Mouse (Mus musculus): Measurements from ENCODE around the gene Adam25.
"Not testable (repeated sequence)": the region's sequence is repeated elsewhere in the genome, so short reads cannot be mapped to it uniquely, and the experiment has no call there.

Adam25 gene

GRCm38 (mm10) chr8:40751908-40752307 lies at the start of gene Adam25:
Adam25 (plus strand) TSS chr8:40752208.
- in situ Hi-C loops (cut with MboI, MseI): not testable (repeated sequence)

- in situ Hi-C loops (cut with MboI, MseI): loop anchor here (10.0 kb wide), 1 partner anchor 271 kb away; no protein-coding TSS in a partner anchor
Observed at GRCm38 (mm10) chr8:40715406-40715805, 36.6 kb upstream of the Adam25 start.

DNA sequence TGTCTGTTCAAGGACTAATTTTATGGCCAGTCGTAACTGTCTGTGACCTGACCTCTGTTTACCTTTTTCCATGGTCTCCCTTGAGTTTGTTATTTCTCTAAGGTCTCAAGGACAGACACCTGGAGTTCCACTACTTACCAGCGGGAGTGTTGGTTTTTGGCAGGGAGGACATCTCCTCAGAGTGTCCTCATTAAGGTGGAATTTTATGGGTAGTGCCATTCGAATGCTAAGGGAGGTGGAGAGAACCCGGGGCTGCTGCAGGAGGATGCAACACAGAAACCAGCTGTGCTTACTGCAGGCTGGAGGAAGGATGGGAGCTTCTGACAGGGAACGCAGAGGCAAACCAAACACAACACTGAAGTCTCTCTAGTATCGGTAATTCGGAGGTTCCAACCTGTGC lies 36.0 kb upstream of the Adam25 start:
- in situ Hi-C loops (cut with MboI, MseI): loop anchor here (10.0 kb wide), 1 partner anchor 271 kb away; no protein-coding TSS in a partner anchor

DNA sequence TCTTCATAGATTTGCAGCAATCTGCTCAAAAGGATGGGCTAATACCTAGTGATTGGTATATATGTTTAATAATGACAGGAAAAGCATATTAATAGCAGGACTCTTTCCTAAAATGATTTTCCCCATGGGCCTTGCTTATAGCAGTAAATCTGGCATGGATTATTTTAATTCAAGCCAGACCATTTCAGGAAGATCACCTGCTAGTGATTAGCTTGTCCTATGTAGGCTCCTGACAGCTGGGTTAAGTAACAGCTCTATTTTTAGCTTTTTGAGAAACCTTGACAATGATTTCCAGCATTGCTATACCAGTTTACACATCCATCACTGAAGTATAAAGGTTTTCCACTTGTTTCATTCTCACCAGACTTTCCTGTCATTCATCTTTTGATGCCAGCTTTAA lies 31.3 kb downstream of the Adam25 start:
- in situ Hi-C loops (cut with MboI, MseI): no loop called here

- in situ Hi-C loops (cut with MboI, MseI): not testable (repeated sequence)
Observed at GRCm38 (mm10) chr8:40792973-40793372, 41.0 kb downstream of the Adam25 start, which contains the start of gene Adam20. Adam20 (plus strand) TSS chr8:40793273.

- in situ Hi-C loops (cut with MboI, MseI): no loop called here
Observed at GRCm38 (mm10) chr8:40803379-40804079, 51.5 kb downstream of the Adam25 start.
